Mouse (Mus musculus) heart, adult 2 months (tissue): Measurements from ENCODE around the gene Tbx6.

ENCODE experiments used
- CTCF ChIP-seq: fragments of 200-600 bp; IDR thresholded peaks from 2 replicates; pipeline ENCODE4 v1.8.1; 2022; ENCODE audit warnings: antibody characterized with exemption, mild to moderate bottlenecking, moderate library complexity
- EP300 ChIP-seq: fragments of 200-500 bp; IDR thresholded peaks from 2 replicates; pipeline ENCODE4 v1.6.1; 2011; ENCODE audit warnings: low read depth, low read length, control low read depth; ENCODE audit not compliant: insufficient read depth
- POLR2A ChIP-seq: fragments of 200-500 bp; IDR thresholded peaks from 2 replicates; pipeline ENCODE4 v1.6.1; 2011; ENCODE audit warnings: mild to moderate bottlenecking, low read depth, low read length, control low read depth; ENCODE audit not compliant: insufficient read depth

DNA sequence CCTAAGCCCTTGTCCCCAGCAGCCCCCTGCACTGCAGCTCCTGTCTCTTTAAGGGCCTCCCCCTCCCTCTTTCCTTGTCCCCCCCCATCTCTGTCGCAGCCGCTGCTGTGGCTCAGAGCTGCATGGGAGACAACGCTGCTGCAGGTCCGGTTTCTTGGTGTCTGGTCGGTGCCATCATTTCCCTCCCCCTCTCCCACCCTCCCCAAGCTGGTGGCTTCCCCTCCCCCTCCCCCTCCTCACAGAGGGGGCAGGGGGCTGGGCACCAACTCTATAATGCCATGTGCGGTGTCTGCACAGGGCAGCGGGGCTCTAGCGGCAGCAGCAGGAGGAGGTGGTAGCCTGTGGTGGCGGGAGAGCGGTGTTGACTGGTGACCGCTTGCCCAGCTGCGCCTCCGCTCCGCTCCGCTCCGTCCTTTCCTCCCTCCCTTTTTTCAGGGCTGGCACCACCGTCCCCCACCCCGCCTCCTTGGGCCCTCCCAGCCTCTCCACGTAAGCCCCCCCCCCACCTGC, 42.0 kb downstream of the Tbx6 start:
- TF ChIP-seq CTCF (no peak), POLR2A (no peak), EP300 (no peak)
